ENCODE assay signal across 14 mouse cellular contexts in the genomic region with DNA sequence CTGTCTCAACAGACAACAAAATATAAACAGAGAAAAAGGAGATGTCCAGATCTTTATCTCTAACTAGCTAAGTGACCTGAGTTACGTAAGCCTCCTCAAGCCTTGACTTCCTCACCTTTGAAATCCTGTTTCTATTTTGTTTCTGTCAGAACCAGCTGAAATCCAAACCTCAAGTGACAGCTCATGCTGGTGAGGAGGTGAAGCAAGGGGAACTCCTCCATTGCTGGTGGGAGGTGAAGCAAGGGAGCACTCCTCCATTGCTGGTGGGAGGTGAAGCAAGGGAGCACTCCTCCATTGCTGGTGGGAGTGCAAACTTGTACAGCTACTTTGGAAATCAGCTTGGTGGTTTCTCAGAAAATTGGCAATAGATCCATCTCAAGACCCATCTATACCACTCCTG.
"Had no signal": no experiment of that assay in that cellular context is flagged by ENCODE, and none has a peak within 500 bp of the region (broad histone marks: within the 10 kb centered on the region; RNA-seq: fewer than 3 reads in every experiment).

No protein-coding gene starts in this region.

- H3K9ac ChIP-seq: liver, embryonic 13.5 days; midbrain, embryonic 12.5 days; neural tube, embryonic 13.5 days had no signal

- H3K36me3 ChIP-seq: liver, embryonic 13.5 days; midbrain, embryonic 12.5 days; neural tube, embryonic 13.5 days had no signal

- H3K9me3 ChIP-seq: liver, embryonic 13.5 days; midbrain, embryonic 12.5 days; neural tube, embryonic 13.5 days had no signal

- ATAC-seq: intestine, embryonic 16.5 days; midbrain, embryonic 16.5 days had no signal

- H3K27me3 ChIP-seq: liver, embryonic 13.5 days; midbrain, embryonic 12.5 days; neural tube, embryonic 13.5 days had no signal

- DNase-seq: kidney, adult 18-20 months; kidney, adult 9 months; kidney, postnatal 14 days; kidney, postnatal 4 days; layer of hippocampus, postnatal 36 days; liver, embryonic 13.5 days; lung, adult 2 months; thymus, adult 18-20 months; thymus, postnatal 4 days had no signal

- H3K4me3 ChIP-seq: left cerebral cortex, adult 2 months; liver, embryonic 13.5 days; midbrain, embryonic 12.5 days; neural tube, embryonic 13.5 days had no signal

- H3K4me2 ChIP-seq: liver, embryonic 13.5 days; midbrain, embryonic 12.5 days; neural tube, embryonic 13.5 days had no signal

- H3K27ac ChIP-seq: left cerebral cortex, adult 2 months; liver, embryonic 13.5 days; midbrain, embryonic 12.5 days; neural tube, embryonic 13.5 days had no signal

- H3K4me1 ChIP-seq: liver, embryonic 13.5 days; midbrain, embryonic 12.5 days; neural tube, embryonic 13.5 days had no signal
